Mouse (Mus musculus) forebrain, embryonic 10.5 days (tissue): ENCODE measurements around the gene Parva. TPM values are rescaled to one million over a fixed set of nuclear protein-coding genes. Genes with fewer than 3 reads are reported as not detected.
A peak's percentile ranks its signal among the peaks of the same experiment; 100 is the strongest.

Experiments
- DNase-seq: peaks from one replicate; pipeline ENCODE4 v3.0.0-alpha.2; 2017; ENCODE audit warnings: low spot score; ENCODE audit errors: extremely low spot score
- H3K27ac ChIP-seq: fragments of 300-500 bp; sonication (generic); 2 replicates; pipeline ENCODE4 v1.5.1; 2016; ENCODE audit warnings: mild to moderate bottlenecking
- H3K27me3 ChIP-seq: fragments of 300-500 bp; sonication (generic); 2 replicates; pipeline ENCODE4 v1.6.1; 2016; ENCODE audit warnings: mild to moderate bottlenecking; ENCODE audit not compliant: poor library complexity, severe bottlenecking
- H3K36me3 ChIP-seq: fragments of 300-500 bp; sonication (generic); replicated peaks from 2 replicates; pipeline ENCODE4 v1.6.1; 2016; ENCODE audit warnings: mild to moderate bottlenecking, moderate library complexity
- H3K4me1 ChIP-seq: fragments of 300-500 bp; sonication (generic); 2 replicates; pipeline ENCODE4 v1.6.1; 2016
- H3K4me3 ChIP-seq: fragments of 300-500 bp; sonication (generic); 2 replicates; pipeline ENCODE4 v1.5.1; 2016; ENCODE audit warnings: mild to moderate bottlenecking, moderate library complexity
- H3K9me3 ChIP-seq: fragments of 300-500 bp; sonication (generic); 2 replicates; pipeline ENCODE4 v1.6.1; 2016; ENCODE audit warnings: mild to moderate bottlenecking, moderate library complexity
- WGBS: fragments of 180-500 bp; shearing (Covaris S2); methylation state at CpG from one replicate; pipeline ENCODE4 v1.1.7; 2016; 5-methylcytosine and 5-hydroxymethylcytosine counted together
- polyA plus RNA-seq: library from polyadenylated mRNA; unstranded; fragments of >200 nt; fragmentation: Nextera tagmentation; extraction: Ambion mirVana; gene quantifications from 2 replicates; pipeline ENCODE4 v1.2.1, GENCODE M21; 2016

The Parva gene
- polyA plus RNA-seq = 51.6 and 54.7 TPM in 2 replicates

- H3K27ac ChIP-seq = peak within 1 kb of the TSS; percentile 96
- 3% methylated on average over 49 of the region's 49 CpGs for WGBS
- peak within 1 kb of the TSS; percentile 75 for H3K4me3 ChIP-seq
- peak; percentile 77 for DNase-seq
- peaks cover 9% of the 10 kb centered on the region for H3K36me3 ChIP-seq
- H3K4me1 ChIP-seq = peaks cover 30% of the 10 kb centered on the region
- peaks cover 5% of the 10 kb centered on the region; the same call in 1 of the 2 replicates for H3K9me3 ChIP-seq
- H3K27me3 ChIP-seq = peaks cover 18% of the 10 kb centered on the region
Observed at GRCm38 (mm10) chr7:112427357-112428157, at the start of gene Parva. Parva (plus strand) TSS chr7:112427505.

GRCm38 (mm10) chr7:112378056-112378455, 49.2 kb upstream of the Parva start:
- Histone ChIP-seq H3K36me3 (no peaks in the 10 kb centered on the region), H3K4me3 (no peak overlapping the region), H3K4me1 (peaks cover 5% of the 10 kb centered on the region; the same call in 1 of the 2 replicates), H3K27ac (no peak overlapping the region), H3K27me3 (peaks cover 11% of the 10 kb centered on the region; the same call in 1 of the 2 replicates), H3K9me3 (no peaks in the 10 kb centered on the region)
- no peak for DNase-seq
- 90% methylated on average over 5 of the region's 5 CpGs for WGBS

- Histone ChIP-seq H3K9me3 (no peaks in the 10 kb centered on the region), H3K27me3 (peaks cover 11% of the 10 kb centered on the region; the same call in 1 of the 2 replicates), H3K36me3 (no peaks in the 10 kb centered on the region), H3K4me3 (no peak overlapping the region), H3K27ac (no peak overlapping the region), H3K4me1 (peaks cover 5% of the 10 kb centered on the region; the same call in 1 of the 2 replicates)
- no peak for DNase-seq
- 91% methylated on average over 5 of the region's 5 CpGs for WGBS
Observed at GRCm38 (mm10) chr7:112378476-112378875, 48.8 kb upstream of the Parva start.

GRCm38 (mm10) chr7:112386521-112386920, 40.8 kb upstream of the Parva start:
- Histone ChIP-seq H3K27me3 (peaks cover under 1% of the 10 kb centered on the region; the same call in 1 of the 2 replicates), H3K4me3 (no peak overlapping the region), H3K4me1 (peaks cover 33% of the 10 kb centered on the region), H3K36me3 (no peaks in the 10 kb centered on the region), H3K9me3 (no peaks in the 10 kb centered on the region), H3K27ac (no peak overlapping the region)
- no peak for DNase-seq
- WGBS = 82% methylated on average over 5 of the region's 5 CpGs

- 90% methylated on average over 5 of the region's 5 CpGs for WGBS
- DNase-seq = no peak
- Histone ChIP-seq H3K36me3 (no peaks in the 10 kb centered on the region), H3K4me3 (no peak overlapping the region), H3K27ac (no peak overlapping the region), H3K9me3 (no peaks in the 10 kb centered on the region), H3K27me3 (peaks cover 14% of the 10 kb centered on the region), H3K4me1 (peaks cover 45% of the 10 kb centered on the region)
Observed at GRCm38 (mm10) chr7:112387876-112388275, 39.4 kb upstream of the Parva start.

- Histone ChIP-seq H3K4me1 (peaks cover 45% of the 10 kb centered on the region), H3K4me3 (no peak overlapping the region), H3K27ac (no peak overlapping the region), H3K27me3 (peaks cover 19% of the 10 kb centered on the region), H3K36me3 (no peaks in the 10 kb centered on the region), H3K9me3 (no peaks in the 10 kb centered on the region)
- WGBS = 89% methylated on average over 5 of the region's 5 CpGs
- no peak for DNase-seq
Observed at GRCm38 (mm10) chr7:112388363-112388875, 38.9 kb upstream of the Parva start.

- no peak for DNase-seq
- WGBS = 56% methylated on average over 6 of the region's 6 CpGs
- Histone ChIP-seq H3K36me3 (no peaks in the 10 kb centered on the region), H3K4me1 (peaks cover 45% of the 10 kb centered on the region), H3K4me3 (no peak overlapping the region), H3K9me3 (no peaks in the 10 kb centered on the region), H3K27ac (peak overlapping the region; percentile 71), H3K27me3 (peaks cover 28% of the 10 kb centered on the region)
Observed at GRCm38 (mm10) chr7:112389611-112390251, 37.6 kb upstream of the Parva start.

GRCm38 (mm10) chr7:112390252-112390936, 36.9 kb upstream of the Parva start:
- Histone ChIP-seq H3K27me3 (peaks cover 35% of the 10 kb centered on the region), H3K36me3 (no peaks in the 10 kb centered on the region), H3K9me3 (no peaks in the 10 kb centered on the region), H3K4me1 (peaks cover 48% of the 10 kb centered on the region), H3K4me3 (no peak overlapping the region), H3K27ac (peak overlapping the region; percentile 75)
- DNase-seq = no peak
- WGBS = 47% methylated on average over 11 of the region's 11 CpGs

GRCm38 (mm10) chr7:112390937-112391605, 36.2 kb upstream of the Parva start:
- DNase-seq = no peak
- Histone ChIP-seq H3K4me3 (no peak overlapping the region), H3K36me3 (no peaks in the 10 kb centered on the region), H3K9me3 (no peaks in the 10 kb centered on the region), H3K27ac (peak overlapping the region; percentile 75), H3K4me1 (peaks cover 52% of the 10 kb centered on the region), H3K27me3 (peaks cover 42% of the 10 kb centered on the region)
- whole genome bisulfite sequencing = 23% methylated on average over 6 of the region's 6 CpGs

- 96% methylated on average over 3 of the region's 3 CpGs for WGBS
- no peak overlapping the region for H3K4me3 ChIP-seq
- no peaks in the 10 kb centered on the region for H3K36me3 ChIP-seq
- peaks cover 25% of the 10 kb centered on the region for H3K4me1 ChIP-seq
- DNase-seq = no peak
- H3K9me3 ChIP-seq = no peaks in the 10 kb centered on the region
- peaks cover 68% of the 10 kb centered on the region for H3K27me3 ChIP-seq
- no peak overlapping the region for H3K27ac ChIP-seq
Observed at GRCm38 (mm10) chr7:112397786-112398185, 29.5 kb upstream of the Parva start.

GRCm38 (mm10) chr7:112399425-112400170, 27.7 kb upstream of the Parva start:
- no peak overlapping the region for H3K4me3 ChIP-seq
- H3K27me3 ChIP-seq = peaks cover 54% of the 10 kb centered on the region
- H3K36me3 ChIP-seq = no peaks in the 10 kb centered on the region
- peaks cover 25% of the 10 kb centered on the region for H3K4me1 ChIP-seq
- 47% methylated on average over 7 of the region's 7 CpGs for WGBS
- no peaks in the 10 kb centered on the region for H3K9me3 ChIP-seq
- DNase-seq = peak; percentile 48
- peak overlapping the region; percentile 68 for H3K27ac ChIP-seq
